7 mouse cellular contexts compared by ENCODE assay signal in genomic region chr16:33306633-33307070, GRCm38 (mm10). TPM values are rescaled to one million over a fixed set of nuclear protein-coding genes. Genes with fewer than 3 reads are reported as not detected.
DNase-seq lines count a peak whose midpoint lies in the region; ATAC-seq and TF ChIP-seq lines count a peak whose summit lies in the region.

No protein-coding gene starts in this region.

- intact Hi-C loops in left cerebral cortex, postnatal 14 days (cut with DNase I): loop anchor here (5.0 kb wide), 1 partner anchor 436 kb away; no protein-coding TSS in a partner anchor

- peak; percentile 61 for ATAC-seq in intestine, embryonic 14.5 days (replicated peaks; ENCODE audit: low FRiP score, low TSS enrichment, low read depth)

- 8% methylated on average over 4 of the region's 4 CpGs for WGBS in intestine, embryonic 14.5 days
- WGBS in small intestine, adult 2 months: 3% methylated on average over 4 of the region's 4 CpGs

- no peak overlapping the region for H3K27ac ChIP-seq in intestine, embryonic 14.5 days (ENCODE audit: low read depth)
- peak overlapping the region; percentile 27; the same call in 1 of the 2 replicates for H3K27ac ChIP-seq in small intestine, adult 2 months (ENCODE audit: insufficient read depth, low read depth, low read length)

- H3K9me3 ChIP-seq in intestine, embryonic 14.5 days (ENCODE audit: control insufficient read depth, low read length): no peaks in the 10 kb centered on the region

- TF ChIP-seq POLR2A in small intestine, adult 2 months (IDR thresholded peaks at IDR 0.05; ENCODE audit: low read depth, low read length): no peak

- H3K27me3 ChIP-seq in intestine, embryonic 14.5 days (replicated peaks; ENCODE audit: control insufficient read depth, insufficient read depth, low read length): no peaks in the 10 kb centered on the region
- H3K27me3 ChIP-seq in small intestine, adult 2 months (ENCODE audit: control insufficient read depth, insufficient read depth, low read length): no peaks in the 10 kb centered on the region

- 0 out of 2 replicates have a peak overlapping the region, but pooled peaks have one; percentile 8 for H3K4me3 ChIP-seq in intestine, embryonic 14.5 days (ENCODE audit: low read depth, low read length)
- H3K4me3 ChIP-seq in small intestine, adult 2 months (ENCODE audit: low read depth, low read length): no peak overlapping the region

- DNase-seq in T-cell, adult 2 months (ENCODE audit: low spot score): peak; percentile 61
- DNase-seq in cerebellum, adult 9-10 months: peak; percentile 78
- peak; percentile 67 to 81 for DNase-seq in frontal cortex, postnatal 36 days (ENCODE audit: low spot score in 2 of 2)
- DNase-seq in intestine, embryonic 14.5 days (ENCODE audit: low spot score): peak; percentile 94
- DNase-seq in left cerebral cortex, postnatal 14 days (ENCODE audit: low spot score in 2 of 2): peak; percentile 79 to 84
- DNase-seq in mesoderm, embryonic 11.5 days (ENCODE audit: low read depth, low spot score): peak; percentile 81

- peak; percentile 93; the same call in 1 of the 2 replicates for TF ChIP-seq CTCF in small intestine, adult 2 months (IDR thresholded peaks at IDR 0.05; ENCODE audit: extremely low read depth, insufficient read length, insufficient replicate concordance, low read depth, low read length)

- H3K4me2 ChIP-seq in intestine, embryonic 14.5 days (ENCODE audit: low read length): peak overlapping the region; percentile 37

- no peaks in the 10 kb centered on the region; the same call in 1 of the 2 replicates for H3K4me1 ChIP-seq in intestine, embryonic 14.5 days (replicated peaks; ENCODE audit: control insufficient read depth, insufficient read depth, low read length)
- peaks cover 9% of the 10 kb centered on the region; the same call in 1 of the 2 replicates for H3K4me1 ChIP-seq in small intestine, adult 2 months (ENCODE audit: control insufficient read depth, insufficient read depth, insufficient read length, low read length)

- peaks cover 9% of the 10 kb centered on the region; the same call in 1 of the 2 replicates for H3K36me3 ChIP-seq in intestine, embryonic 14.5 days (ENCODE audit: control insufficient read depth, insufficient read depth, low read length)
- peaks cover 7% of the 10 kb centered on the region for H3K36me3 ChIP-seq in small intestine, adult 2 months (ENCODE audit: control insufficient read depth, insufficient read depth, low read length)

- 0 out of 2 replicates have a peak overlapping the region, but pooled peaks have one; percentile 22 for H3K9ac ChIP-seq in intestine, embryonic 14.5 days (ENCODE audit: low read length)

RNA-seq across cellular contexts. Expression of gene Snx4, which starts 55.4 kb away (rescaled TPM):
- polyA plus RNA-seq in intestine, embryonic 14.5 days (2014; fragmentation: Nextera tagmentation; extraction: Ambion mirVana): 78.4 and 89.5 TPM in 2 replicates
- total RNA-seq in left cerebral cortex, postnatal 14 days (2021): 10 to 100 TPM; 46.5 to 49.7 TPM
- 5.0 and 10.3 TPM in 2 replicates for polyA plus RNA-seq in small intestine, adult 2 months (2012; rRNA removed)
